Mouse (Mus musculus): Measurements from ENCODE around the gene Kcne3. TPM values are rescaled to one million over a fixed set of nuclear protein-coding genes. Genes with fewer than 3 reads are reported as not detected.

Gene Kcne3
- total RNA-seq, 1 experiment from 2014 or later = 2.6 TPM

- no peak for DNase-seq
These were observed 5.3 kb downstream of the Kcne3 start for GRCm38 (mm10) chr7:100181614-100182013.

GRCm38 (mm10) chr7:100182388-100182787 lies 6.1 kb downstream of the Kcne3 start:
- DNase-seq = no peak

- DNase-seq = peak; percentile 69
These were observed 11.3 kb downstream of the Kcne3 start for GRCm38 (mm10) chr7:100187601-100188000.

GRCm38 (mm10) chr7:100190167-100190566 lies 13.9 kb downstream of the Kcne3 start:
- DNase-seq = no peak

GRCm38 (mm10) chr7:100190778-100191177 lies 14.5 kb downstream of the Kcne3 start:
- DNase-seq = peak; percentile 82

- no peak for DNase-seq
These were observed 24.9 kb downstream of the Kcne3 start for GRCm38 (mm10) chr7:100201191-100201590.

- DNase-seq = peak; percentile 35
These were observed 27.3 kb downstream of the Kcne3 start for GRCm38 (mm10) chr7:100203616-100204015.

- DNase-seq = no peak
These were observed 28.6 kb downstream of the Kcne3 start for GRCm38 (mm10) chr7:100204871-100205270.

GRCm38 (mm10) chr7:100206144-100206543 lies 29.8 kb downstream of the Kcne3 start:
- DNase-seq = no peak

GRCm38 (mm10) chr7:100207886-100208285 lies 31.6 kb downstream of the Kcne3 start:
- DNase-seq = no peak

GRCm38 (mm10) chr7:100214310-100214709 lies 38.0 kb downstream of the Kcne3 start:
- no peak for DNase-seq

GRCm38 (mm10) chr7:100215116-100215732 lies 38.9 kb downstream of the Kcne3 start:
- DNase-seq = no peak

- peak; percentile 18 for DNase-seq
These were observed 39.7 kb downstream of the Kcne3 start for GRCm38 (mm10) chr7:100215976-100216375.

GRCm38 (mm10) chr7:100216601-100217565 lies 40.6 kb downstream of the Kcne3 start:
- no peak for DNase-seq

- DNase-seq = peak; percentile 98
These were observed 51.0 kb downstream of the Kcne3 start, which contains the start of gene Pgm2l1 for GRCm38 (mm10) chr7:100227158-100227875. Pgm2l1 (plus strand) TSS chr7:100227394.

GRCm38 (mm10) chr7:100227896-100228525 lies 51.7 kb downstream of the Kcne3 start:
- peak; percentile 31 for DNase-seq

GRCm38 (mm10) chr7:100228957-100229356 lies 52.7 kb downstream of the Kcne3 start:
- DNase-seq = no peak

GRCm38 (mm10) chr7:100230646-100231045 lies 54.3 kb downstream of the Kcne3 start:
- no peak for DNase-seq

- no peak for DNase-seq
These were observed 55.4 kb downstream of the Kcne3 start for GRCm38 (mm10) chr7:100231661-100232060.

GRCm38 (mm10) chr7:100233681-100234080 lies 57.4 kb downstream of the Kcne3 start:
- no peak for DNase-seq

Data from adrenal gland, postnatal 14 days (tissue).